Mouse (Mus musculus) kidney, adult 9 months (tissue): ENCODE results near the gene Emc10.

Experiments
- DNase-seq: peaks from one replicate; pipeline ENCODE4 v3.0.0; 2022

The Emc10 gene

GRCm38 (mm10) chr7:44462218-44463055 is 33.9 kb downstream of the Emc10 start:
- DNase-seq, result peak; percentile 29

GRCm38 (mm10) chr7:44461503-44462217 is 34.7 kb downstream of the Emc10 start:
- no peak for DNase-seq

- no peak for DNase-seq
Measured at GRCm38 (mm10) chr7:44460767-44461502, 35.4 kb downstream of the Emc10 start.

- no peak for DNase-seq
Measured at GRCm38 (mm10) chr7:44460067-44460466, 36.3 kb downstream of the Emc10 start.

- DNase-seq, result no peak
Measured at GRCm38 (mm10) chr7:44456302-44456701, 40.0 kb downstream of the Emc10 start.

- no peak for DNase-seq
Measured at GRCm38 (mm10) chr7:44453256-44453655, 43.1 kb downstream of the Emc10 start.

- no peak for DNase-seq
Measured at GRCm38 (mm10) chr7:44446070-44446855, 50.1 kb downstream of the Emc10 start.

GRCm38 (mm10) chr7:44445528-44445923 is 50.8 kb downstream of the Emc10 start:
- no peak for DNase-seq

- DNase-seq, result no peak
Measured at GRCm38 (mm10) chr7:44444886-44445527, 51.3 kb downstream of the Emc10 start.

- no peak for DNase-seq
Measured at GRCm38 (mm10) chr7:44443268-44444173, 52.8 kb downstream of the Emc10 start.

- DNase-seq, result no peak
Measured at GRCm38 (mm10) chr7:44442407-44442821, 53.9 kb downstream of the Emc10 start.

GRCm38 (mm10) chr7:44441648-44442109 is 54.6 kb downstream of the Emc10 start:
- DNase-seq, result no peak

GRCm38 (mm10) chr7:44441180-44441579 is 55.1 kb downstream of the Emc10 start:
- DNase-seq, result no peak

- no peak for DNase-seq
Measured at GRCm38 (mm10) chr7:44440479-44440878, 55.9 kb downstream of the Emc10 start.
